Mouse (Mus musculus) lung, postnatal 36 days (tissue): ENCODE data around the gene Srp54c.
"Not testable (repeated sequence)": the region's sequence is repeated elsewhere in the genome, so short reads cannot be mapped to it uniquely, and the experiment has no call there.

Experiments used
- DNase-seq: peaks from one replicate; pipeline ENCODE4 v3.0.0; 2022; ENCODE audit warnings: mixed read lengths

Gene Srp54c

GRCm38 (mm10) chr12:55229626-55230519, at the start of gene Srp54c:
Srp54c (plus strand) TSS chr12:55230168.
- not testable (repeated sequence) for DNase-seq

- DNase-seq, result not testable (repeated sequence)
Observed at GRCm38 (mm10) chr12:55187686-55188085, 42.3 kb upstream of the Srp54c start.

- not testable (repeated sequence) for DNase-seq
Observed at GRCm38 (mm10) chr12:55189127-55189526, 40.8 kb upstream of the Srp54c start.

DNA sequence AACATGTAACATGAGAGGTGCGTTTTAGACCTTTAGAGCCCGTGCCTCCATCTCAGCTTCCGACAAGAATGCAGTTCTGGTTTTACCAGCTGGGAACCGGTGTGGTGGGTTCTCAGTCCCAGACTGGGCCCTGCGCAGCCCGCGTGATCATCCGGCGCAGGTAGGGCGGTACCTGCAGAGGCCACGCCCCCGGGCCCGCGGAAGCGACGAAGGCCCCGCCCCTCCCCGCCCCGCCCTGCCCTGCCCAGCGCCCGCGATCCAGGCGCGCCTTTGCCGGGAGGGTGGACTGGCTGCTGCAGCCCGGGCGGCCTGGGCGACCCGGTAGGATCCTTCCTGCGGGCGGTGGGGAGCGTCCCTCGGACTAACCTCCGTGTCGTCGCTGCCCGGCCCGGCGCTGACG, 30.7 kb upstream of the Srp54c start, which contains the start of gene 1700047I17Rik2:
TSS of gene 1700047I17Rik2 (plus strand) at position 287 of the 400 bp plus-strand sequence.
- DNase-seq, result not testable (repeated sequence)

DNA sequence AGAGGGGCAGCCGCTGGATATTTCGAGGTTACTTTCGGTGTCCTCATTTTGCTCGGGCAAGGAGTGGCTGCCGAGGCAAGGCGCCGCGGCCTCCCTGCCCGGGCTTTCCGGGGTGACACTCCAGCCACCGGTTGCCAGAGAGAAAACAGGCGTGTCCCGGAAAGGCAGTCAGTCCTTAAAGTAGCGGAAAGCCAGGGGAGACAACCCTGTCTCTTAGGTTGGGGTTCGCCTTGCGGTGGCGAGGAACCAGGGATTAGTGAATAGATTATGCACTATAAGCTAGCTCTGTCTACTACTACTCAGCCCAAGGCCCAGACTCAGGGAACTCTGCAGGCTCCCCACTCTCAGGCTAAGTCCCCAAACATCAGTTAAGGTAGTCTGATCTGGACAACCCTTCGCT, 30.2 kb upstream of the Srp54c start:
- not testable (repeated sequence) for DNase-seq

DNA sequence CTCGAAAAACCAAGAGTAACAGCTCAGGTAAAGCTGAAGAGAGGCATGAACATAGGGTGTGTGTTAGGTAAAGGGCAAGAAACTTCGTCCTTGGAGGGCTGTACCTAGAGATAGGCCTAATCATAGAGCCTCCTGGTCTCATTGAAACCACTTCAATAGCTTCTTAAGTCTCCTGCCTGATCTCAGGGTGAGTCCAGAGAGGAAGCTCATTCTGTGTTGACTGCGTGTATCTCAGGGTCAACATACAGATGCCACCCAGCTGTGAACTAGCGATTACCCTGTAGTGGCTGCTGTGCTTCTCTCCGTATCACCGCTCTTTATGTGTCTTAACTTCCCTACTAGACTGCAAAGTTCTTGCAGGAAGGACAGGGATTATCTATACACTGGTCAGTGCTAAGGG, 17.0 kb upstream of the Srp54c start:
- not testable (repeated sequence) for DNase-seq

DNA sequence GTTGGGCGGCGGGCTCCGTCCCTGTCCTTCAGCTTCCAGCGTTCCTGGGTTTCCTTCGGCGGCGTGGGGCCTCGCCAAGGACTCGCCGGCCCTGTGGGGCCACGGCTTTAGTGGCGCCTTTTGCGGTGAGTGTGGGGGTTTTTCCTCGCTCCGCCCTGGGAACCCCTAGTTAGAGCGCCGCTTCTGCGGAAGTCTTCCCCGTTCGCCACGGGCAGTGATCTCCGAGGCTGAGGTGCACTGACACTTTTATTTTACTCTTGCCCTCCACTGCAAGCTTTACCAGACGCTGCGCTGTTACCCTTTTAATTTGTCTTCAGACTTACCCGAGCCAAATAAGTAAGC, 523 bp downstream of the Srp54c start:
- not testable (repeated sequence) for DNase-seq

DNA sequence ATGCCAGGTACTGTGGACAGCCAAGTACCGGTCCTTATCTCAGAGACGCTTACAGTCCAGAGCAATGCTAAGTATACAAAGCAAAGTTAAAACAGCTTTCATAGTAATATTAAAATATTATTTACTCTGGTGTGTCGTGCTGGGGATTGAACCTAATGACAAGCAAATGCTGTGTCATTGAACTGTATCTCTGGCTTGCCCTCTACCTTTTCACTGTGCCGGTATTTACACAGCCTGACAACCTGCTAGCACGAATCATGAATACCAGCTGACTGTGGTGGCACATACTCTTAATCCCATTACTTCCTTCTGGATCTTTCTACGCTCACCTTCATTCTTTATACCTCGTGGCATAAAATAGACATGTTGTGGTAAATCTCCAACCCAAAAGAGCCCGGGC, 12.3 kb downstream of the Srp54c start:
- DNase-seq, result not testable (repeated sequence)

GRCm38 (mm10) chr12:55261950-55262349, 32.0 kb downstream of the Srp54c start:
- not testable (repeated sequence) for DNase-seq

DNA sequence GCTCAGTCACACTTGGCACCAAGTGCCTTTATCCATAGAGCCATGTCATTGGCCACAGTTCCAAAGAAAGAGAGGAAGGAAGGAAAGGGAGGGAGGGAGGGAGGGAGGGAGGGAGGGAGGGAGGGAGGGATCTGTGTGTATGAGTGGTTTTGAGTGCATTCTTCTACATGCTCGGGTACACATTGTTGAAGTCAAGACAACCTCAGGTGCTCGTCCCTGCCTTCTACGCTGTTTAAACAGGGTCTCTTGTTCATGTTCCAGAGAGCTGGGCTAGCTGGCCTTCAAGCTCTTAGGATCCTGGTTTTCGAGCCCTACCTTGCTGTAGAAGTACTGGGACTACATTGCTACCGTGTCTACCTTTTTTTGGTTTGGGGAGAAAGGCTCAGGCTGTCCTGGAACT, 33.4 kb downstream of the Srp54c start:
- DNase-seq, result not testable (repeated sequence)

DNA sequence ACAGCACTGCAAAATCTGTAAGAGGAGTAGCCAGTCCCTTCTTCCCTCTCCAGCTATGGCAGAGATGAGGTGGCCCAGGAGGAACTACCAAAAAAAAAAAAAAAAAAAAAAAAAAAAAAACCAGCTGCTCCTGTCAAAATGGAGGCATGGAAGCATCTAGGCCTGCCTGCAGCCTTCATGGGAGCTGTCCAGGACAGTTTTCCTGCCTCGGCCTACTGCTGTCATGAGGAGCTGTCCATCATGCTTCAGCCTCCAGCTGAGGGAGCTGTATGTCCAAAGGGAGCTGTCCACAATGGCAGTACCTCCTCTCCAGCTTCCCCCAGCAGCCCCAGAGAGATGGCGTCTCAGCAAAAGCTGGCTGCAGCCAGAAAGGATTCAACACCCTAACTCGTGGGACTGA, 42.3 kb downstream of the Srp54c start:
- DNase-seq, result no peak

GRCm38 (mm10) chr12:55277583-55277982, 47.6 kb downstream of the Srp54c start:
- not testable (repeated sequence) for DNase-seq

DNA sequence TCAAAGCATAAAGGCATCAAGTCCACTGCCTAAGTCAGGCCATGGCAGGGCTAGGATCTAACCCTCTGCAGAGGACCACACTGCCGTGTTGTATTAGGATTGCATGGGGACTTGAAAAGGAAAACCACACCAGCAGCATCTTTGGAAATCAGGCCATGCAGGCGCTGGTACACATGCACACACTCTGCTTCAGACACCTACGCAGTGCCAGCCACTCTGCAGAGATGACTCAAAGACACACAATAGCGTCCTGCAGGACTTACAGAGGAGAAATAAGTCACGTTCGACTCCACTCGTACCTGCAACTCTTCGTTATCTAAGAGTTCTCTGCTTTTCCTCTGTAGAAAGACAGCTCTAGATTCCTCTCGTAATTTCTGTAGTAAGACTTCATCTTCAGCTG, 68.1 kb downstream of the Srp54c start:
- DNase-seq, result no peak

DNA sequence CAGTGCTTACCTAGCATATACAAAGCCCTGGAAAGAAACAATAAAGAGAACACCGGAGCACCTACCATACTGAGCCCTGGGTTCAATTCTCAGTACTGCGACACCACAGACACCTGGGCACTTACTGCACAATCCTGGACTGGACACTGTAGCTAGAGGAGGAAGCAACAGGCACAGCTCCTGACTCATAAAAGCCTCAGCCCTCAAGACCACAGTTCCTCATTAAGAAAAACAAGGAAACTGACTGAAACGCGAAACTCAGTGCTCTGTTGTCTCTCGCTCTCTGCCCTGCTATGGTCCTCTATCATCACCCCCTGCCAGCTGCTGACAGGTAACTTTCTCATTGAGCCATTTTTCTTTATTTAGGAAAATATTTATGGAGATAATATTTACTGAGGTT, 69.4 kb downstream of the Srp54c start, which contains the start of gene 1110008L16Rik:
TSS of gene 1110008L16Rik (plus strand) at position 242 of the 400 bp plus-strand sequence.
- peak; percentile 31 for DNase-seq

DNA sequence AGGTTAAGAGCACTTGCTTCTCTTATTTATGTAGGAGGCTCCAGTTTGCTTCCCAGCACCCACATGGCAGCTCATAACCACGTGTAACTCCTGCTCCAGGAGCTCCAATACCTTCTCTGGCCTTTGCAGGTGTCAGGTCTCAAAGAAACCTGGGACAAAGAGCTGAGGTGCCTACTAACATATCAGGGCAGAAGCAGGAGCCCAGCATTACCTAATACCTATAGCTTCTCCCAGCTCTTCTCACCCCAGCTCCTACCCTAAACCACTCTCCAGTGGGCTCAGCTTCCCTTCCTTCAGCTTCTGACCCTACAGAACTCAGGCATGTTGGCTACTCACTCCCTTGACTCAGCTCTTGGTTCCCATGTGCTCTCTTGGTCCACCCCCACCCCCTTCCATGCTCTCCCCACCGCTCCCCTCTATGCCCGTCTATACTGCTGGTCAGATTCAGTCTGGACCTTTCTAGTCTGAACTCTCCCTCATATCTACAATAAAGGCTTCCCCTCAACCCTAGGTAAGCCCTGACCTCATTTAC, 70.9 kb downstream of the Srp54c start:
- DNase-seq, result no peak

- no peak for DNase-seq
Observed at GRCm38 (mm10) chr12:55301472-55302300, 71.7 kb downstream of the Srp54c start.

- DNase-seq, result peak; percentile 98
Observed at GRCm38 (mm10) chr12:55302485-55303441, 72.8 kb downstream of the Srp54c start, which contains the start of gene Ppp2r3c. Ppp2r3c (minus strand) TSS chr12:55302998.

- DNase-seq, result no peak
Observed at GRCm38 (mm10) chr12:55306371-55306770, 76.4 kb downstream of the Srp54c start.

DNA sequence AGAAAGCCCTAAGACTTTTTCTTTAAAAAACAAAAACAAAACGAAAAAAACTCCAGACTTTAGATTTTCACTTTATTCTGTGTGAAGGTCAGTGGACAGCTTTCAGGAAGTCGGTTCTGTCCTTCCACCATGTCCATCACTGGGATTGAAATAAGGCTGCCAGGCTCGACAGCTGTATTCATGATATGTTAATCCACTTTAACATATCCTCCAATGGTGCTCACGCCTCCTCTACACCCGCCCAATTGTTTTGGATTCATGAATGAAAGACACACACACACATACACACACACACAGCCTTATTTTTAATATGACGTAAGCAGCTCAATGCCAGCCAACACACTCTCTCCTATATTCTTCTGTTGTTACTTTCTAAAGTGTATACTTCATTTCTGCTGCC, 77.6 kb downstream of the Srp54c start:
- DNase-seq, result no peak

DNA sequence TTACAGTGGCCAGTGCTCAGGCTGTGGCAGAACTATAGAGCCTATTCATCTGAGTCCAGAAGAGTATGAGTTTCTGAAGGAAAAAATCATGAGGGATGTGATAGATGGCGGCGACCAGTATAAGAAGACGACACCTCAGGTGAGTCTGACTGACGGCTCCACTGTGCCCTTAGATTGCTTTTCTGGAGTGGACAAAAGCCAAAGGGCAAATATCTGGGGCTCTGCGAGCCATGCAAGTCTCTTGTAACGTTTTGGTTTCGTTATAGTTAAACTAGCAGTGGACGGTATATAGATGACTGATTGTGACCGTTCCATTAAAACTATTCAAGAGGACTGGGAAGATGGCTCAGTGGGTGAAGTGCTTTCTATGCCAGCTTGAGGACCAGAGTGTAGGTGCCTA, 78.8 kb downstream of the Srp54c start:
- no peak for DNase-seq

- DNase-seq, result no peak
Observed at GRCm38 (mm10) chr12:55309501-55309900, 79.5 kb downstream of the Srp54c start.

- no peak for DNase-seq
Observed at GRCm38 (mm10) chr12:55311841-55312240, 81.9 kb downstream of the Srp54c start.
